Mouse (Mus musculus): ENCODE data around the gene Il24. TPM values are rescaled to one million over a fixed set of nuclear protein-coding genes. Genes with fewer than 3 reads are reported as not detected.

Il24 gene
- polyA plus RNA-seq, 1 experiment from 2014 or later, result not detected

- ATAC-seq (ENCODE audit: insufficient number of reproducible peaks, insufficient read depth, low FRiP score, low read depth), result no peak
Observed at GRCm38 (mm10) chr1:130850405-130850804, 36.8 kb downstream of the Il24 start.

GRCm38 (mm10) chr1:130849530-130850214, 37.6 kb downstream of the Il24 start:
- Histone ChIP-seq H3K27ac (replicated peaks in 1 of 2; ENCODE audit: control insufficient read depth in 1 of 2, insufficient read depth in 1 of 2, low read depth in 2 of 2, low read length in 2 of 2) (no peak overlapping the region), H3K36me3 (ENCODE audit: control insufficient read depth, insufficient read depth, low read length) (no peaks in the 10 kb centered on the region), H3K9ac (ENCODE audit: low read length) (no peak overlapping the region), H3K4me3 (ENCODE audit: control insufficient read depth in 1 of 2, insufficient read depth in 1 of 2, low read depth in 1 of 2, low read length in 2 of 2) (no peak overlapping the region), H3K27me3 (ENCODE audit: control insufficient read depth, insufficient read depth, low read length) (no peaks in the 10 kb centered on the region), H3K4me1 (ENCODE audit: control insufficient read depth in 2 of 2, insufficient read depth in 2 of 2, low read length in 2 of 2) (no peaks in the 10 kb centered on the region), H3K9me3 (ENCODE audit: control insufficient read depth, low read length) (no peaks in the 10 kb centered on the region), H3K4me2 (ENCODE audit: low read length) (no peak overlapping the region)
- ATAC-seq (ENCODE audit: insufficient number of reproducible peaks, insufficient read depth, low FRiP score, low read depth), result no peak
- WGBS, result 88% methylated on average over 10 of the region's 10 CpGs

More at GRCm38 (mm10) chr1:130850405-130850804, 36.8 kb downstream of the Il24 start:
- Histone ChIP-seq H3K4me3 (ENCODE audit: control insufficient read depth in 1 of 2, insufficient read depth in 1 of 2, low read depth in 1 of 2, low read length in 2 of 2) (no peak overlapping the region), H3K27me3 (ENCODE audit: control insufficient read depth, insufficient read depth, low read length) (no peaks in the 10 kb centered on the region), H3K4me2 (ENCODE audit: low read length) (no peak overlapping the region), H3K9ac (ENCODE audit: low read length) (no peak overlapping the region), H3K4me1 (ENCODE audit: control insufficient read depth in 2 of 2, insufficient read depth in 2 of 2, low read length in 2 of 2) (no peaks in the 10 kb centered on the region), H3K36me3 (ENCODE audit: control insufficient read depth, insufficient read depth, low read length) (no peaks in the 10 kb centered on the region), H3K27ac (replicated peaks in 1 of 2; ENCODE audit: control insufficient read depth in 1 of 2, insufficient read depth in 1 of 2, low read depth in 2 of 2, low read length in 2 of 2) (no peak overlapping the region), H3K9me3 (ENCODE audit: control insufficient read depth, low read length) (no peaks in the 10 kb centered on the region)
- 46% methylated on average over 5 of the region's 5 CpGs for WGBS

- no peaks in the 10 kb centered on the region for H3K9me3 ChIP-seq (ENCODE audit: control insufficient read depth, low read length)
- H3K9ac ChIP-seq (ENCODE audit: low read length), result no peak overlapping the region
- H3K36me3 ChIP-seq (ENCODE audit: control insufficient read depth, insufficient read depth, low read length), result no peaks in the 10 kb centered on the region
- 85% methylated on average over 7 of the region's 7 CpGs for WGBS
- H3K4me2 ChIP-seq (ENCODE audit: low read length), result no peak overlapping the region
- H3K4me1 ChIP-seq (ENCODE audit: control insufficient read depth in 2 of 2, insufficient read depth in 2 of 2, low read length in 2 of 2), result no peaks in the 10 kb centered on the region
- H3K27me3 ChIP-seq (ENCODE audit: control insufficient read depth, insufficient read depth, low read length), result no peaks in the 10 kb centered on the region
- ATAC-seq (ENCODE audit: insufficient number of reproducible peaks, insufficient read depth, low FRiP score, low read depth), result no peak
- H3K27ac ChIP-seq (replicated peaks in 1 of 2; ENCODE audit: control insufficient read depth in 1 of 2, insufficient read depth in 1 of 2, low read depth in 2 of 2, low read length in 2 of 2), result no peak overlapping the region
- no peak overlapping the region for H3K4me3 ChIP-seq (ENCODE audit: control insufficient read depth in 1 of 2, insufficient read depth in 1 of 2, low read depth in 1 of 2, low read length in 2 of 2)
Observed at GRCm38 (mm10) chr1:130844516-130844915, 42.7 kb downstream of the Il24 start.

- Histone ChIP-seq H3K27me3 (ENCODE audit: control insufficient read depth, insufficient read depth, low read length) (no peaks in the 10 kb centered on the region), H3K4me1 (ENCODE audit: control insufficient read depth in 2 of 2, insufficient read depth in 2 of 2, low read length in 2 of 2) (no peaks in the 10 kb centered on the region), H3K4me2 (ENCODE audit: low read length) (no peak overlapping the region), H3K27ac (replicated peaks in 1 of 2; ENCODE audit: control insufficient read depth in 1 of 2, insufficient read depth in 1 of 2, low read depth in 2 of 2, low read length in 2 of 2) (no peak overlapping the region), H3K9me3 (ENCODE audit: control insufficient read depth, low read length) (no peaks in the 10 kb centered on the region), H3K36me3 (ENCODE audit: control insufficient read depth, insufficient read depth, low read length) (no peaks in the 10 kb centered on the region), H3K9ac (ENCODE audit: low read length) (no peak overlapping the region), H3K4me3 (ENCODE audit: control insufficient read depth in 1 of 2, insufficient read depth in 1 of 2, low read depth in 1 of 2, low read length in 2 of 2) (no peak overlapping the region)
- no peak for ATAC-seq (ENCODE audit: insufficient number of reproducible peaks, insufficient read depth, low FRiP score, low read depth)
- WGBS, result 80% methylated on average over 7 of the region's 7 CpGs
Observed at GRCm38 (mm10) chr1:130841621-130842020, 45.6 kb downstream of the Il24 start.

GRCm38 (mm10) chr1:130840599-130841379, 46.5 kb downstream of the Il24 start:
- ATAC-seq (ENCODE audit: insufficient number of reproducible peaks, insufficient read depth, low FRiP score, low read depth), result no peak
- no peaks in the 10 kb centered on the region for H3K9me3 ChIP-seq (ENCODE audit: control insufficient read depth, low read length)
- no peak overlapping the region for H3K27ac ChIP-seq (replicated peaks in 1 of 2; ENCODE audit: control insufficient read depth in 1 of 2, insufficient read depth in 1 of 2, low read depth in 2 of 2, low read length in 2 of 2)
- no peaks in the 10 kb centered on the region for H3K4me1 ChIP-seq (ENCODE audit: control insufficient read depth in 2 of 2, insufficient read depth in 2 of 2, low read length in 2 of 2)
- no peaks in the 10 kb centered on the region for H3K36me3 ChIP-seq (ENCODE audit: control insufficient read depth, insufficient read depth, low read length)
- no peak overlapping the region for H3K9ac ChIP-seq (ENCODE audit: low read length)
- 75% methylated on average over 8 of the region's 8 CpGs for WGBS
- H3K4me3 ChIP-seq (ENCODE audit: control insufficient read depth in 1 of 2, insufficient read depth in 1 of 2, low read depth in 1 of 2, low read length in 2 of 2), result no peak overlapping the region
- 0 out of 2 replicates have a peak, but pooled peaks cover 3% of the 10 kb centered on the region for H3K27me3 ChIP-seq (ENCODE audit: control insufficient read depth, insufficient read depth, low read length)
- no peak overlapping the region for H3K4me2 ChIP-seq (ENCODE audit: low read length)

- Histone ChIP-seq H3K4me2 (ENCODE audit: low read length) (no peak overlapping the region), H3K27ac (replicated peaks in 1 of 2; ENCODE audit: control insufficient read depth in 1 of 2, insufficient read depth in 1 of 2, low read depth in 2 of 2, low read length in 2 of 2) (no peak overlapping the region), H3K36me3 (ENCODE audit: control insufficient read depth, insufficient read depth, low read length) (no peaks in the 10 kb centered on the region), H3K4me3 (ENCODE audit: control insufficient read depth in 1 of 2, insufficient read depth in 1 of 2, low read depth in 1 of 2, low read length in 2 of 2) (no peak overlapping the region), H3K9me3 (ENCODE audit: control insufficient read depth, low read length) (no peaks in the 10 kb centered on the region), H3K4me1 (ENCODE audit: control insufficient read depth in 2 of 2, insufficient read depth in 2 of 2, low read length in 2 of 2) (no peaks in the 10 kb centered on the region), H3K9ac (ENCODE audit: low read length) (no peak overlapping the region), H3K27me3 (ENCODE audit: control insufficient read depth, insufficient read depth, low read length) (0 out of 2 replicates have a peak, but pooled peaks cover 3% of the 10 kb centered on the region)
- 41% methylated on average over 6 of the region's 6 CpGs for WGBS
- ATAC-seq (ENCODE audit: insufficient number of reproducible peaks, insufficient read depth, low FRiP score, low read depth), result no peak
Observed at GRCm38 (mm10) chr1:130838288-130838687, 49.0 kb downstream of the Il24 start.

GRCm38 (mm10) chr1:130835161-130835936, 51.9 kb downstream of the Il24 start:
- WGBS, result 84% methylated on average over 6 of the region's 6 CpGs
- ATAC-seq (ENCODE audit: insufficient number of reproducible peaks, insufficient read depth, low FRiP score, low read depth), result no peak

More at GRCm38 (mm10) chr1:130835161-130835936, 51.9 kb downstream of the Il24 start:
- H3K9me3 ChIP-seq (ENCODE audit: control insufficient read depth, low read length), result no peaks in the 10 kb centered on the region
- H3K9ac ChIP-seq (ENCODE audit: low read length), result no peak overlapping the region
- peaks cover 2 to 4% of the 10 kb centered on the region in 2 experiments; a peak in 1 of 4 replicates for H3K4me1 ChIP-seq (ENCODE audit: control insufficient read depth in 2 of 2, insufficient read depth in 2 of 2, low read length in 2 of 2)
- no peak overlapping the region for H3K4me2 ChIP-seq (ENCODE audit: low read length)
- H3K4me3 ChIP-seq (ENCODE audit: control insufficient read depth in 1 of 2, insufficient read depth in 1 of 2, low read depth in 1 of 2, low read length in 2 of 2), result no peak overlapping the region
- H3K36me3 ChIP-seq (ENCODE audit: control insufficient read depth, insufficient read depth, low read length), result no peaks in the 10 kb centered on the region
- H3K27me3 ChIP-seq (ENCODE audit: control insufficient read depth, insufficient read depth, low read length), result 0 out of 2 replicates have a peak, but pooled peaks cover 3% of the 10 kb centered on the region
- no peak overlapping the region for H3K27ac ChIP-seq (replicated peaks in 1 of 2; ENCODE audit: control insufficient read depth in 1 of 2, insufficient read depth in 1 of 2, low read depth in 2 of 2, low read length in 2 of 2)

All from heart, embryonic 14.5 days (tissue).